Mouse (Mus musculus) neural tube, embryonic 12.5 days (tissue): Measurements from ENCODE around the gene Ntn1. TPM values are rescaled to one million over a fixed set of nuclear protein-coding genes. Genes with fewer than 3 reads are reported as not detected.

Source experiments
- ATAC-seq: fragments of 200-750 bp; cut with Nextera tagmentation; 2 replicates; pipeline ENCODE4 v1.8.0; 2017; ENCODE audit warnings: low read depth, mild to moderate bottlenecking, moderate TSS enrichment, moderate library complexity; ENCODE audit not compliant: low FRiP score
- H3K27ac ChIP-seq: fragments of 300-500 bp; sonication (generic); 2 replicates; pipeline ENCODE4 v1.5.1; 2016
- H3K27me3 ChIP-seq: fragments of 300-500 bp; sonication (generic); replicated peaks from 2 replicates; pipeline ENCODE4 v1.6.1; 2016; ENCODE audit warnings: mild to moderate bottlenecking
- H3K36me3 ChIP-seq: fragments of 300-500 bp; sonication (generic); 2 replicates; pipeline ENCODE4 v1.6.1; 2016; ENCODE audit warnings: mild to moderate bottlenecking
- H3K4me1 ChIP-seq: fragments of 300-500 bp; sonication (generic); 2 replicates; pipeline ENCODE4 v1.6.1; 2016
- H3K4me2 ChIP-seq: fragments of 300-500 bp; sonication (generic); replicated peaks from 2 replicates; pipeline ENCODE4 v1.6.1; 2016; ENCODE audit warnings: mild to moderate bottlenecking
- H3K4me3 ChIP-seq: fragments of 300-500 bp; sonication (generic); 2 replicates; pipeline ENCODE4 v1.5.1; 2016
- H3K9ac ChIP-seq: fragments of 300-500 bp; sonication (generic); 2 replicates; pipeline ENCODE4 v1.6.1; 2016; ENCODE audit warnings: mild to moderate bottlenecking
- H3K9me3 ChIP-seq: fragments of 300-500 bp; sonication (generic); 2 replicates; pipeline ENCODE4 v1.6.1; 2016; ENCODE audit warnings: mild to moderate bottlenecking
- WGBS: fragments of 180-500 bp; shearing (Covaris S2); methylation state at CpG from one replicate; pipeline ENCODE4 v1.1.7; 2016; 5-methylcytosine and 5-hydroxymethylcytosine counted together
- polyA plus RNA-seq: library from polyadenylated mRNA; unstranded; fragments of >200 nt; fragmentation: Nextera tagmentation; extraction: Ambion mirVana; gene quantifications from 2 replicates; pipeline ENCODE4 v1.2.1, GENCODE M21; 2016

Gene Ntn1
- polyA plus RNA-seq, 1 experiment from 2014 or later, result 48.2 TPM

GRCm38 (mm10) chr11:68387441-68387760 is 13.2 kb downstream of the Ntn1 start:
- H3K9ac ChIP-seq, result peak overlapping the region; percentile 86
- H3K27me3 ChIP-seq, result peaks cover 61% of the 10 kb centered on the region
- peak overlapping the region; percentile 62; the same call in 1 of the 2 replicates for H3K27ac ChIP-seq
- peak overlapping the region; percentile 70 for H3K4me3 ChIP-seq
- 0 out of 2 replicates have a peak, but pooled peaks cover 3% of the 10 kb centered on the region for H3K36me3 ChIP-seq
- ATAC-seq, result no peak
- 16% methylated on average over 4 of the region's 4 CpGs for WGBS
- peaks cover 43% of the 10 kb centered on the region for H3K4me1 ChIP-seq
- peak overlapping the region; percentile 95 for H3K4me2 ChIP-seq
- no peaks in the 10 kb centered on the region for H3K9me3 ChIP-seq

GRCm38 (mm10) chr11:68386589-68387440 is 13.8 kb downstream of the Ntn1 start:
- Histone ChIP-seq H3K36me3 (0 out of 2 replicates have a peak, but pooled peaks cover 3% of the 10 kb centered on the region), H3K4me3 (peak overlapping the region; percentile 70), H3K4me1 (peaks cover 47% of the 10 kb centered on the region), H3K27me3 (peaks cover 58% of the 10 kb centered on the region), H3K4me2 (peak overlapping the region; percentile 95), H3K9ac (peak overlapping the region; percentile 86), H3K27ac (peak overlapping the region; percentile 62), H3K9me3 (no peaks in the 10 kb centered on the region)
- ATAC-seq, result peak; percentile 75
- WGBS, result under 1% methylated on average over 90 of the region's 90 CpGs

GRCm38 (mm10) chr11:68385921-68386588 is 14.6 kb downstream of the Ntn1 start:
- peak; percentile 61 for ATAC-seq
- WGBS, result under 1% methylated on average over 64 of the region's 68 CpGs
- H3K27ac ChIP-seq, result peak overlapping the region; percentile 62
- H3K4me1 ChIP-seq, result peaks cover 55% of the 10 kb centered on the region
- H3K9me3 ChIP-seq, result no peaks in the 10 kb centered on the region
- H3K27me3 ChIP-seq, result peaks cover 51% of the 10 kb centered on the region
- H3K4me3 ChIP-seq, result peak overlapping the region; percentile 70
- peak overlapping the region; percentile 86 for H3K9ac ChIP-seq
- H3K36me3 ChIP-seq, result 0 out of 2 replicates have a peak, but pooled peaks cover 3% of the 10 kb centered on the region
- peak overlapping the region; percentile 95 for H3K4me2 ChIP-seq

GRCm38 (mm10) chr11:68385021-68385821 is 15.4 kb downstream of the Ntn1 start:
- Histone ChIP-seq H3K27me3 (peaks cover 43% of the 10 kb centered on the region), H3K27ac (peak overlapping the region; percentile 62), H3K9me3 (no peaks in the 10 kb centered on the region), H3K9ac (peak overlapping the region; percentile 86), H3K4me2 (peak overlapping the region; percentile 95), H3K4me1 (peaks cover 47% of the 10 kb centered on the region), H3K36me3 (0 out of 2 replicates have a peak, but pooled peaks cover 3% of the 10 kb centered on the region), H3K4me3 (peak overlapping the region; percentile 70)
- no peak for ATAC-seq
- under 1% methylated on average over 94 of the region's 94 CpGs for WGBS

GRCm38 (mm10) chr11:68384592-68385020 is 16.0 kb downstream of the Ntn1 start:
- peak overlapping the region; percentile 70 for H3K4me3 ChIP-seq
- peaks cover 43% of the 10 kb centered on the region for H3K27me3 ChIP-seq
- no peaks in the 10 kb centered on the region for H3K9me3 ChIP-seq
- 0 out of 2 replicates have a peak, but pooled peaks cover 3% of the 10 kb centered on the region for H3K36me3 ChIP-seq
- H3K27ac ChIP-seq, result 0 out of 2 replicates have a peak overlapping the region, but pooled peaks have one; percentile 62
- peaks cover 50% of the 10 kb centered on the region for H3K4me1 ChIP-seq
- under 1% methylated on average over 27 of the region's 27 CpGs for WGBS
- H3K4me2 ChIP-seq, result peak overlapping the region; percentile 95
- peak overlapping the region; percentile 86 for H3K9ac ChIP-seq
- ATAC-seq, result no peak

- 0 out of 2 replicates have a peak, but pooled peaks cover 3% of the 10 kb centered on the region for H3K36me3 ChIP-seq
- H3K27me3 ChIP-seq, result peaks cover 43% of the 10 kb centered on the region
- no peaks in the 10 kb centered on the region for H3K9me3 ChIP-seq
- H3K4me3 ChIP-seq, result peak overlapping the region; percentile 70
- no peak overlapping the region for H3K27ac ChIP-seq
- ATAC-seq, result no peak
- peak overlapping the region; percentile 95 for H3K4me2 ChIP-seq
- 3% methylated on average over 12 of the region's 12 CpGs for WGBS
- peaks cover 52% of the 10 kb centered on the region for H3K4me1 ChIP-seq
- peak overlapping the region; percentile 86 for H3K9ac ChIP-seq
These were observed 16.5 kb downstream of the Ntn1 start for GRCm38 (mm10) chr11:68384131-68384530.

GRCm38 (mm10) chr11:68383519-68383918 is 17.1 kb downstream of the Ntn1 start:
- Histone ChIP-seq H3K36me3 (0 out of 2 replicates have a peak, but pooled peaks cover 3% of the 10 kb centered on the region), H3K9ac (peak overlapping the region; percentile 86), H3K27ac (peak overlapping the region; percentile 7; the same call in 1 of the 2 replicates), H3K4me1 (peaks cover 58% of the 10 kb centered on the region), H3K9me3 (no peaks in the 10 kb centered on the region), H3K27me3 (peaks cover 41% of the 10 kb centered on the region), H3K4me3 (peak overlapping the region; percentile 70), H3K4me2 (peak overlapping the region; percentile 95)
- WGBS, result 3% methylated on average over 10 of the region's 10 CpGs
- no peak for ATAC-seq

- 64% methylated on average over 1 of the region's 1 CpGs for WGBS
- no peak for ATAC-seq
- Histone ChIP-seq H3K4me3 (no peak overlapping the region), H3K4me1 (peaks cover 57% of the 10 kb centered on the region), H3K9ac (no peak overlapping the region), H3K27me3 (peaks cover 27% of the 10 kb centered on the region), H3K36me3 (0 out of 2 replicates have a peak, but pooled peaks cover 3% of the 10 kb centered on the region), H3K4me2 (peak overlapping the region; percentile 33), H3K27ac (no peak overlapping the region), H3K9me3 (no peaks in the 10 kb centered on the region)
These were observed 18.8 kb downstream of the Ntn1 start for GRCm38 (mm10) chr11:68381833-68382232.

- Histone ChIP-seq H3K4me1 (peaks cover 56% of the 10 kb centered on the region), H3K27ac (no peak overlapping the region), H3K4me3 (no peak overlapping the region), H3K9me3 (no peaks in the 10 kb centered on the region), H3K27me3 (peaks cover 24% of the 10 kb centered on the region), H3K4me2 (peak overlapping the region; percentile 33), H3K36me3 (0 out of 2 replicates have a peak, but pooled peaks cover 3% of the 10 kb centered on the region), H3K9ac (no peak overlapping the region)
- WGBS, result 78% methylated on average over 9 of the region's 9 CpGs
- ATAC-seq, result no peak
These were observed 19.3 kb downstream of the Ntn1 start for GRCm38 (mm10) chr11:68381318-68381717.

GRCm38 (mm10) chr11:68378946-68379764 is 21.5 kb downstream of the Ntn1 start:
- H3K27ac ChIP-seq, result no peak overlapping the region
- peak overlapping the region; percentile 45 for H3K4me2 ChIP-seq
- ATAC-seq, result peak; percentile 72
- peaks cover 39% of the 10 kb centered on the region for H3K4me1 ChIP-seq
- no peaks in the 10 kb centered on the region for H3K9me3 ChIP-seq
- H3K27me3 ChIP-seq, result peaks cover 19% of the 10 kb centered on the region
- H3K4me3 ChIP-seq, result no peak overlapping the region
- no peaks in the 10 kb centered on the region for H3K36me3 ChIP-seq
- H3K9ac ChIP-seq, result 0 out of 2 replicates have a peak overlapping the region, but pooled peaks have one; percentile 21
- 11% methylated on average over 16 of the region's 16 CpGs for WGBS

GRCm38 (mm10) chr11:68378419-68378818 is 22.2 kb downstream of the Ntn1 start:
- no peak overlapping the region for H3K27ac ChIP-seq
- H3K9me3 ChIP-seq, result no peaks in the 10 kb centered on the region
- peak overlapping the region; percentile 45 for H3K4me2 ChIP-seq
- H3K9ac ChIP-seq, result 0 out of 2 replicates have a peak overlapping the region, but pooled peaks have one; percentile 21
- peaks cover 16% of the 10 kb centered on the region for H3K27me3 ChIP-seq
- 4% methylated on average over 5 of the region's 5 CpGs for WGBS
- H3K4me3 ChIP-seq, result no peak overlapping the region
- peak; percentile 65 for ATAC-seq
- peaks cover 32% of the 10 kb centered on the region for H3K4me1 ChIP-seq
- H3K36me3 ChIP-seq, result 0 out of 2 replicates have a peak, but pooled peaks cover 2% of the 10 kb centered on the region
